Mouse (Mus musculus): Measurements from ENCODE around the gene Uimc1. TPM values are rescaled to one million over a fixed set of nuclear protein-coding genes. Genes with fewer than 3 reads are reported as not detected.

The Uimc1 gene
- polyA plus RNA-seq, 1 experiment = 29.9 TPM

DNA sequence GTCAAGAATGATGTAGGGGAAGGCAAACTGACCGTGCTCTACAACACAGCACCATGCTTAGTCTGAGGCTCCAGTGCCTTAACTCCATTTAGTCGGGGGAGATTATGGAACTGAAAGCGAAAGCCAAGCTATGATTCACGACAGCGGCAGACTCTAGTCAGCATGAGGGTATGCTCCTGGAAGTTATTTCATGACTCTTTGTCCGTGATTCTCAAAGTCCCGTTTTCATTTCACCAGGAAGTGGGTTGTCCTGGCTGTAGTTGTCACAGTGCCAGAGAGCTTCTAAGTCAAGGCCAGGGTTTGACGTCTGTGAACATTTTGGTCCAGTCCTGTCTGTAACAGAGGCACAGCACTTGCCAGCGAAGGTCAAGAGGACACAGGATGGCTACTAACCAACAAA lies 77.4 kb downstream of the Uimc1 start:
- Histone ChIP-seq H3K9me3 (replicated peaks; ENCODE audit: control insufficient read depth, insufficient read depth, low read length, poor library complexity, severe bottlenecking) (0 out of 2 replicates have a peak, but pooled peaks cover 2% of the 10 kb centered on the region), H3K4me1 (ENCODE audit: control insufficient read depth, insufficient read depth, low read length) (peaks cover 6% of the 10 kb centered on the region), H3K27ac (ENCODE audit: insufficient read depth, low read length) (no peak overlapping the region; the same call in 1 of the 2 replicates), H3K27me3 (ENCODE audit: control insufficient read depth, insufficient read depth, low read length, poor library complexity, severe bottlenecking) (no peaks in the 10 kb centered on the region), H3K4me3 (ENCODE audit: low read depth, low read length) (no peak overlapping the region), H3K36me3 (ENCODE audit: control insufficient read depth, insufficient read depth, low read length, poor library complexity, severe bottlenecking) (no peaks in the 10 kb centered on the region), H3K9ac (ENCODE audit: low read depth, poor library complexity, severe bottlenecking) (no peak overlapping the region)
- TF ChIP-seq POLR2A (IDR thresholded peaks at IDR 0.05; ENCODE audit: insufficient read depth, low read length) = no peak
- no peak for TF ChIP-seq CTCF (IDR thresholded peaks at IDR 0.05; ENCODE audit: low read depth, low read length)
- no peak for TF ChIP-seq EP300 (IDR thresholded peaks at IDR 0.05; ENCODE audit: insufficient read depth, low read depth, low read length)

DNA sequence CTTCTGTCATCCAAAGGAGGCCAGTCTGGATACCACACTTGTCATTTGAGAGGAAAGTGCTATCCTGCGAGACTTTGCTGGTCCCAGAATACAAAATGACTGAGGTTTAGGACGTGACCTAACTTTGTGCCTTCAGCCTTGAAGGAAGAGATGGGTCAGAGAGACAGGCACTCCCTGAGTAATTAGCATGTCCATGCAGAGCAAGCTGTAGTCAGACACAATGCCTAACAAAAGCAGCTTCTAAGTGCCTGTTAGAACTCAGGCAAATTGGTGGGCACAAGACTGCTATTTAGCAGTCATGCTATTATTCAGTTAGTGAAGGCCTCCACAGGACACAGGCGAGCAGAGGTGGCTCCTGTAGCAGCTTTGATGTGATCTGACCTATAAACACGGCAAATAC lies 77.8 kb downstream of the Uimc1 start:
- Histone ChIP-seq H3K9me3 (replicated peaks; ENCODE audit: control insufficient read depth, insufficient read depth, low read length, poor library complexity, severe bottlenecking) (0 out of 2 replicates have a peak, but pooled peaks cover 2% of the 10 kb centered on the region), H3K27ac (ENCODE audit: insufficient read depth, low read length) (no peak overlapping the region; the same call in 1 of the 2 replicates), H3K9ac (ENCODE audit: low read depth, poor library complexity, severe bottlenecking) (no peak overlapping the region), H3K27me3 (ENCODE audit: control insufficient read depth, insufficient read depth, low read length, poor library complexity, severe bottlenecking) (no peaks in the 10 kb centered on the region), H3K4me3 (ENCODE audit: low read depth, low read length) (no peak overlapping the region), H3K4me1 (ENCODE audit: control insufficient read depth, insufficient read depth, low read length) (peaks cover 6% of the 10 kb centered on the region), H3K36me3 (ENCODE audit: control insufficient read depth, insufficient read depth, low read length, poor library complexity, severe bottlenecking) (no peaks in the 10 kb centered on the region)
- TF ChIP-seq CTCF (IDR thresholded peaks at IDR 0.05; ENCODE audit: low read depth, low read length) = no peak
- no peak for TF ChIP-seq EP300 (IDR thresholded peaks at IDR 0.05; ENCODE audit: insufficient read depth, low read depth, low read length)
- TF ChIP-seq POLR2A (IDR thresholded peaks at IDR 0.05; ENCODE audit: insufficient read depth, low read length) = no peak

DNA sequence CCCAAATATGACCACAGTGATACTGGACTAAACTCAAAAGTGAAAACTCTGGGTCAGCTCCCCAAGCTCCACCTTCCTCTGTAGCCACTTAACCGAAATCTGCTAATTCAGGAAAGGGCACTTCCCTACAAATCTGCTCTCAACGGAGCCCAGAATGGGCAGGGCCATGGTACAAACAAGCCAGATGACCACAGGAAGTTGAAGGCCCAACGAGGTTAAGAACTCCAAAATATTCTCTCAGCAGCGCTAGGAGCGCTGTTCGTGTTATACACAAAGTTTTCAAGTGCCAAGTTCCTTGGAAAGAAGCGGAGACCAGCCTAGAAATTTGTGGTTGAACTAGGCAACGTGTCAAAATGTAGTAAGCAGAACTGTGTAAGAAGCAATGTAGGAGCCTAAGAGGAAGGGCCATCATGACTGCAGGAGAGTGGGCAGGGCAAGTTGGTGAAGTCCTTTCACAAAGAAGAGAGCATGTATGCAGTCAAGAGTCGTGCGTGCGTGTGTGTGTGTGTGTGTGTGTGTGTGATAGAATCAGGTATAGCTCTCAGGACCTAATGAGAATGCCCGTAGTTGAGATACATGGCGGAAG lies 78.8 kb downstream of the Uimc1 start, which contains the start of gene Hk3:
Gene Hk3 (minus strand): TSS at position 192 of the 586 bp plus-strand sequence.
- TF ChIP-seq CTCF (IDR thresholded peaks at IDR 0.05; ENCODE audit: low read depth, low read length) = no peak
- no peak for TF ChIP-seq POLR2A (IDR thresholded peaks at IDR 0.05; ENCODE audit: insufficient read depth, low read length)
- TF ChIP-seq EP300 (IDR thresholded peaks at IDR 0.05; ENCODE audit: insufficient read depth, low read depth, low read length) = no peak
- Histone ChIP-seq H3K27me3 (ENCODE audit: control insufficient read depth, insufficient read depth, low read length, poor library complexity, severe bottlenecking) (no peaks in the 10 kb centered on the region), H3K4me3 (ENCODE audit: low read depth, low read length) (no peak within 1 kb of the TSS), H3K4me1 (ENCODE audit: control insufficient read depth, insufficient read depth, low read length) (peaks cover 6% of the 10 kb centered on the region), H3K9ac (ENCODE audit: low read depth, poor library complexity, severe bottlenecking) (no peak within 1 kb of the TSS), H3K9me3 (replicated peaks; ENCODE audit: control insufficient read depth, insufficient read depth, low read length, poor library complexity, severe bottlenecking) (0 out of 2 replicates have a peak, but pooled peaks cover 2% of the 10 kb centered on the region), H3K36me3 (ENCODE audit: control insufficient read depth, insufficient read depth, low read length, poor library complexity, severe bottlenecking) (no peaks in the 10 kb centered on the region), H3K27ac (ENCODE audit: insufficient read depth, low read length) (no peak within 1 kb of the TSS)

DNA sequence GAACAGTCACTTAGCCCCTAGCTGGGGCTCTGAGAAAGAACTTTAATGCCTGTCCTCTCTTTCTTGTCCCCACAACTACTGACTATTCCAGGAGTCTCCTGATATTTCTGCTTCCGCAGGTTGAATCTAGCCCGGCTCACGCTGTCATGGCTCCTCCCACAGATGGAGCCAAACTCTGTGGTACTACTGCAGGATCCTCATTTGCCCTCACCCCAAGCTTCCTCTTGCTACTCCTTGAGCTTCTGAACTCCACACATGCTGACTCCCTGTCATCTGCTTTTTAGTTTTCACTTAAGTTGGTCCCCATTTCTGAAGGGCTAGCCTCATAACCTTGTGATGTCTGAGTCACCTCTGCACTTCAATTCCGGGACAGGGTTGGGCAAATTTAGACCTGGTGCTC lies 80.0 kb downstream of the Uimc1 start:
- Histone ChIP-seq H3K27ac (ENCODE audit: insufficient read depth, low read length) (no peak overlapping the region), H3K9ac (ENCODE audit: low read depth, poor library complexity, severe bottlenecking) (no peak overlapping the region), H3K27me3 (ENCODE audit: control insufficient read depth, insufficient read depth, low read length, poor library complexity, severe bottlenecking) (no peaks in the 10 kb centered on the region), H3K9me3 (replicated peaks; ENCODE audit: control insufficient read depth, insufficient read depth, low read length, poor library complexity, severe bottlenecking) (no peaks in the 10 kb centered on the region), H3K36me3 (ENCODE audit: control insufficient read depth, insufficient read depth, low read length, poor library complexity, severe bottlenecking) (no peaks in the 10 kb centered on the region), H3K4me3 (ENCODE audit: low read depth, low read length) (no peak overlapping the region), H3K4me1 (ENCODE audit: control insufficient read depth, insufficient read depth, low read length) (peaks cover 6% of the 10 kb centered on the region)
- TF ChIP-seq CTCF (IDR thresholded peaks at IDR 0.05; ENCODE audit: low read depth, low read length) (no peak), POLR2A (IDR thresholded peaks at IDR 0.05; ENCODE audit: insufficient read depth, low read length) (no peak), EP300 (IDR thresholded peaks at IDR 0.05; ENCODE audit: insufficient read depth, low read depth, low read length) (no peak)

DNA sequence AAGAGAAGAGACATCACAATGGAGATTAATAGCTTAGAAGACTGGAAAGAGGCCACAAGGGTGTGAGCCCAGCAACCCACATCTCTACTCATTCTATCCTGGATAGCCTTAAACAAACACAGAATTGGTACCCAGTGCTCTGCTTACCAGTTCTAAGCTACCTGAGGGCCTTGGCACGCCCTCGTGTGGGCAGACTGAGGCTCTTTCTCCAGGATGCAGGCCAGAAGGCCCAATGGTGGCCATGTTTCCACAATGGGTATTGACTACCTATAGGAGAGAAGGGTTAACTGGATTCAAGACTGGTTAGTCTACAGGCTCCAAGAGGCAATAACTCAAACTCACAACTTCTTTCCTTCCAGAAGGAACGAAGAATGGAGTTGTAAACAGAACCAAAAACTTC lies 80.9 kb downstream of the Uimc1 start:
- Histone ChIP-seq H3K27me3 (ENCODE audit: control insufficient read depth, insufficient read depth, low read length, poor library complexity, severe bottlenecking) (no peaks in the 10 kb centered on the region), H3K4me3 (ENCODE audit: low read depth, low read length) (no peak overlapping the region), H3K9ac (ENCODE audit: low read depth, poor library complexity, severe bottlenecking) (no peak overlapping the region), H3K36me3 (ENCODE audit: control insufficient read depth, insufficient read depth, low read length, poor library complexity, severe bottlenecking) (no peaks in the 10 kb centered on the region), H3K4me1 (ENCODE audit: control insufficient read depth, insufficient read depth, low read length) (peaks cover 6% of the 10 kb centered on the region), H3K27ac (ENCODE audit: insufficient read depth, low read length) (no peak overlapping the region), H3K9me3 (replicated peaks; ENCODE audit: control insufficient read depth, insufficient read depth, low read length, poor library complexity, severe bottlenecking) (no peaks in the 10 kb centered on the region)
- TF ChIP-seq EP300 (IDR thresholded peaks at IDR 0.05; ENCODE audit: insufficient read depth, low read depth, low read length) = no peak
- TF ChIP-seq CTCF (IDR thresholded peaks at IDR 0.05; ENCODE audit: low read depth, low read length) = no peak
- no peak for TF ChIP-seq POLR2A (IDR thresholded peaks at IDR 0.05; ENCODE audit: insufficient read depth, low read length)

DNA sequence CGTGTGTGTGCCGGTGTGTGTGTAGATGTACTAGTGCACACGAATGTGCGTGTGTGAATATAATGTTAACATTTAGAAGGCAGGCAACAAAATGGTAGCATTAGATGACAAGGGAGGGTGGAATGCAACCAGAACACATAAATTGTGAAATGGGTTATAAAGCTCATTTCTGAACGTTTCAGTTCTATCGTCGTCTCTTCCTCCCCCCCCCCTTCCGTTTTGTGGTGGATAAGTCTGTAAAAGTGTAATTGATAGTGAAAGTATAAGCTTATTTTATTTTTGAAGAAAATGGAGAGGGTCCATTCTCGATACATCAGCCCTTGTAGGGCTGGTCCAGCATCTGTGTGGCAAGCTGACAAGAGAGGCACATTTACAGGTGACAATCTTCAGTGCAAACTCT lies 81.4 kb downstream of the Uimc1 start:
- Histone ChIP-seq H3K27ac (ENCODE audit: insufficient read depth, low read length) (no peak overlapping the region), H3K36me3 (ENCODE audit: control insufficient read depth, insufficient read depth, low read length, poor library complexity, severe bottlenecking) (no peaks in the 10 kb centered on the region), H3K9me3 (replicated peaks; ENCODE audit: control insufficient read depth, insufficient read depth, low read length, poor library complexity, severe bottlenecking) (no peaks in the 10 kb centered on the region), H3K27me3 (ENCODE audit: control insufficient read depth, insufficient read depth, low read length, poor library complexity, severe bottlenecking) (no peaks in the 10 kb centered on the region), H3K4me1 (ENCODE audit: control insufficient read depth, insufficient read depth, low read length) (peaks cover 6% of the 10 kb centered on the region), H3K4me3 (ENCODE audit: low read depth, low read length) (no peak overlapping the region), H3K9ac (ENCODE audit: low read depth, poor library complexity, severe bottlenecking) (no peak overlapping the region)
- TF ChIP-seq POLR2A (IDR thresholded peaks at IDR 0.05; ENCODE audit: insufficient read depth, low read length) = no peak
- TF ChIP-seq EP300 (IDR thresholded peaks at IDR 0.05; ENCODE audit: insufficient read depth, low read depth, low read length) = no peak
- no peak for TF ChIP-seq CTCF (IDR thresholded peaks at IDR 0.05; ENCODE audit: low read depth, low read length)
